Mouse (Mus musculus): ENCODE results near the gene Grin2c.

Grin2c gene

DNA sequence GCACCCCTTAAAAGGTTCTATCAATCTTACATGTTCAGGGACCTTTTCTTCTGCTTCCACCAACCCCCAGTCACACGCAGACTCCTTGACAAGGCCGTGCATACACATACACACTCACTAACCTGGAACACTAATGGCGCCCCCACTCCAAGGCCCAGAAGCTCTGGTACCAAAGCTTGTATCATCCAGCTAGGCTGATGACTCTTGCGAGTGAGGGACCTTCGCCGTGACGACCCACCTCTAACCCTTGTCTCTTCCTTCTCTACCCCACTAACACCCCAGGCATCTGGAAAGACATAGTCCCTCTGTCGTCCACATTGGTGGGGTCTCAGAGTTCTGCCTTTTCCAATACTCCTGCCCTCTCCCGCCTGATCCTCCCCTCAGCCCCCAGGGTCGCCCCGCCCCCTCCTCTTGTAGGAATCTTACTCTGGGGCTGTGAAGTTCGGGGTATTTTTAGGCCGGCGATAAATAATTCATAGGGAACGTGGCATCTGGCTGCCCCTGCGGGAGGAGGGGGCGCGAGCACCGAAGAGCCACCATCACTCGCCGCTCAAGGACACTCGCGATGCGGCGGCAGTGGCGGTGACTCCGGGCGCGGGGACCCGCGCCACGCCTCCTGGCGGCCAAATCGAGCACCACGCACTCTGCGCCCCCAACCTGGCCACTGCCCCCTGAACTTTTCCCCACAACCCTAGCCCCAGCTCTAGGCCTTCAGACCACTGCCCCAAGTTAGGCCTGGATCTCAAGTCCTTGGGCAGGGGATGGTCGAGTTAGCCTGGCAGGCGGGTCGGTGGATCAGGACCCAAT lies 2.0 kb downstream of the Grin2c start:
- DNase-seq (ENCODE audit: low spot score in 2 of 2) = no peak

DNA sequence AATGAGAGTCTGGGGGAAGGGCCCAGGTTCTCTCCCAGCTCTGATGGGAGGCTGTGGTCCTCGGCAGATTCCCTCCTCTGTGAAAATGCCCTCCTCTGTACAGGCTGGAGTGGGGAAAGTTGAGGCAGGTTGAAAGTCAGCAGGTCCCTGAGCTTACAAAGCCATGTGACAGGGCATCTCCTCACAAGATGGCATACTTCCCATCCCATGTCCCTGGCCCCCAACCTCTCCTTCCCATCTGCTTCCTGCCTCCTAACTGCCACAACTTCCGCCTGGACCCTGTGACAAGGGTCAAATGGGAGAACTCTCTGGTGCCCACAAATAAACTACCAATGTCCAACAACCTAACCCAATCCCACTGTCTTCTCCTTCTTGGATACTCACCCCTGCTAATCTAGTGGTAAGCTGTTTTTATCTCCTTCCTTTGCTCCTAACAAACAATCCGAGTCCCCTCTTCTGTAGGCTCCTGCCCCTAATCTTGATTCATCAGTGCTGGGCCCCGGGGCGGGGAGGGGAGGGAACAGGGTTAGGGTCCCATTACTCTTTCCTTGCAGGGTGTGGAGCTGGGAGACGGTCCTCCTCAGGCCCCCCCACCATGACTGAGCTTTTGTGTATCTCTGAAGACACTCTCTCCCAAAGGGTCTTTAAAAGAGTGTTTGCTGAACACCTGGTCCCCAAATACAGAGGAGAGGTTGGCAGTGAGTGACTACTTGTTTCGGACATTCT lies 2.7 kb downstream of the Grin2c start:
- DNase-seq (ENCODE audit: low spot score in 2 of 2) = no peak

DNA sequence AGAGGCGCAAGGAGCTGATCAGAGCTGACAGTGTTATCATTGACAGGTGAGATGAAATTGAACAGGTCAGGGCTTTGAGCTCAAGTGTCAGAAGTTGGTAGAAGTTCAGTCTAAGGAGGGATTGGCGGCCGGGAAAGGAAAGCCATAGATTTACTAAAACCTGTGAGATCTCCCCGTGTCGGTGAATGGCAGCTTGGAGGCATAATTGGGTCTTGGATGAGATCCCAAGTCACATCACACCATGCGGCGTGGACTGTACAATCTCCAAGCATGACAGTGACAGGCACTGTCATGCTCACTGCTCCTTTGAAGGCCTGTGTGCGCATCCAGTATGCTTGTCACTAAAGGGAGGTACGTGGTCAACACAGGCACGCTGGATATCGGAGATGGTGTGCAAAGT lies 4.1 kb downstream of the Grin2c start:
- DNase-seq (ENCODE audit: low spot score in 2 of 2) = no peak

DNA sequence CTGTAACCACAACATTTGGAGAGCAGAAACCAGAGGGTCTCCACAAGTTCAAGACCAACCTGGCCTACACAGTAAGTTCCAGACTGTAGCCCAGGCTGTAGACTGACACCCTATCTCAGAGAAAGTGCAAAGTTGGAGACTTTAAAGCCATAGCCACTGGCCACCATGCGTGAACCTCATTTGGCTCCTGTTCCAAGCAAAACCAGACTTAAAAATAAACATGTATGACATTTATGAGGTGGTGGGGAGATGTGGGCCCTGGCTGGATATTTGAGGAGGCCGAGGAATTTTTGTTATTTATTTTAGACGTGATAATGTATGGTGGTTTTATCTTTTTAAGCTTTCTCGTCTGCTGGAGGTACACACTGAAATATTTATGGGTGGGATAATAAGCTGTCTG lies 7.9 kb downstream of the Grin2c start:
- no peak for DNase-seq (ENCODE audit: low spot score in 2 of 2)

DNA sequence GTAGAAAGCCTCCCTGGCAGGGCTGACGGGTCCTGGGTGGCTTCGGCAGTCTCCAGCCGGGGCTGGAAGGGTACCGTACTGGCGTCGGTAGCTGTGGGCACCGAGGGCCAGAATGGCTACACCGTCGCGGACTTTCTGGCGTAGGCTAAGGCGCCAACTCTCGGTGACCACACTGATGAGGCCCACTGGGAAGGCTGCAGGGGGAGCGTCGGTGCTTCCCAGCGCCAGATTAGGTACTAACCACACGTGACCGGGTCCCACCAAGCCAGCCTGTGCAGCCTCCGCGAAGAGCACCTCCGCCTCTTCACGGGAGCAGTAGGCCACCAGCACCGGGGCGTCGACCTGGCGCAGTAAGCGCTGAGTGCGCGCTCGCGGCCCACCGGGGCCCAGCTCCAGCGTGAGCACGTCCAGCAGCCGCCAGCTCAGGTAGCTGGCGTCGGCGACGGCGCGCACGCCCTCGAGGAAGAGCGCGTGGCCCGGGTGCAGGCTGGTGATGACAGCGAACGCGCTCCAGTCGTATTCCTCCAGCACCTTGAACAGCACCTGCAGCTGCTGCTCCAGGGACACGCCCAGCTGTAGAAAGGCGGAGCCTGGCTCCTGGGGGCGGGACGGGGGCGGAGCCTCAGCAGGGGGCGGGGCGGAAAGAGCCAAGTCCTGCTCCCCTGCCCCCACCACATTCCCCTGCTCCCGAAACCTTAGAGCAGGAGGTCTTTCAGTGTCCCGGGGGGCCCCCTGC lies 9.1 kb downstream of the Grin2c start:
- DNase-seq (ENCODE audit: low spot score in 2 of 2) = no peak

DNA sequence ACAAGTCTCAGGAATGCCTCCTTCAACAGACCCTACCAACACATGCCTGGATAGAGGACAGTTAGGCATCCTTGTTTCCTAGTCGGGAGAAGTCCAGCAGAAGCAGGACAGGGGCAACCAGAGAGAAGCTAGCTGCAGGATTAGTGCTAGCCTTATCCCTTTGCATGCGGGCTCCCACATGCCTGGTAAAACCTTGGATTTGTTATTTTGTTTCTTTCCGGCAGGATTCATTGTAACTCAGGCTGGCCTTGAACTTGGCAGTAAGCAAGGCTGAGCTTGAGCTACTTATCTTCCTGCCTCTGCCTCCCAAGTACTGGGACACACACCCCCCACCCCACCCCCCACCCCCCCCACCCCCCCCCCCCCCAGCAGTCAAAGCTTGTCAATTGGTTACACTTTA lies 15.8 kb downstream of the Grin2c start:
- no peak for DNase-seq (ENCODE audit: low spot score in 2 of 2)

DNA sequence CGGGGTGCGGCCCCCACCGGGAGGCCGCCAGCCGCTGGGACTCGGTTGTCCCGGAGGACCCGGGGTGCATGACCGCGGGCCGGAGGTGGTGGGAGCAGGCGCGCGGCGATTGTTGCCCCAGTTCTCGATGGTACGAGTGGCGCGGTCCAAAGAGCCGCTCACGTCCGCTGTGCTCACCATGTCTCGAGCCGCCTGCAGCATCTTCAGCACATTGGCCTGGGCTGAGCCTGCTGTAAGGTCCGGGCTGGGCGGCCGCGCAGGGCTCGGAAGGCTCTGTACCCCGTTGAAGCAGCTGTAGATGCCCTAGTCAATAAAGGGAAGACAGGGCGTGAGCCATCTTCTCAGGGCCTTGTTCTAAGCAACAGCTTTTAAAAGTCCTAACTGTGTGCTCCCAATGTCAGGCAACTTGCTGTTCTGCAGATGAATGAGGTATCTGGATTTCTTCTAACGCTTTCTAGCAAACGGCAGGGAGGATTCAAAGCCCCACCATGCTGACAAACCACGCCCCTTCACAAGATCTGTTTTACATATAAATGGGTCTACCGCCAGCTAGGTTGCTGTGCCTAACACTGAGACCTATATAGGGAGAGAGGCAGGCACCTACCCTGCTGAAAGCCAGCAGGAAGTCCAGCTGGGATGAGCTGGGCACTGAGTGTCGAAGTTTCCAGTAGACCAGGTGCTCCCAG lies 16.5 kb downstream of the Grin2c start:
- DNase-seq (ENCODE audit: low spot score in 2 of 2) = no peak

DNA sequence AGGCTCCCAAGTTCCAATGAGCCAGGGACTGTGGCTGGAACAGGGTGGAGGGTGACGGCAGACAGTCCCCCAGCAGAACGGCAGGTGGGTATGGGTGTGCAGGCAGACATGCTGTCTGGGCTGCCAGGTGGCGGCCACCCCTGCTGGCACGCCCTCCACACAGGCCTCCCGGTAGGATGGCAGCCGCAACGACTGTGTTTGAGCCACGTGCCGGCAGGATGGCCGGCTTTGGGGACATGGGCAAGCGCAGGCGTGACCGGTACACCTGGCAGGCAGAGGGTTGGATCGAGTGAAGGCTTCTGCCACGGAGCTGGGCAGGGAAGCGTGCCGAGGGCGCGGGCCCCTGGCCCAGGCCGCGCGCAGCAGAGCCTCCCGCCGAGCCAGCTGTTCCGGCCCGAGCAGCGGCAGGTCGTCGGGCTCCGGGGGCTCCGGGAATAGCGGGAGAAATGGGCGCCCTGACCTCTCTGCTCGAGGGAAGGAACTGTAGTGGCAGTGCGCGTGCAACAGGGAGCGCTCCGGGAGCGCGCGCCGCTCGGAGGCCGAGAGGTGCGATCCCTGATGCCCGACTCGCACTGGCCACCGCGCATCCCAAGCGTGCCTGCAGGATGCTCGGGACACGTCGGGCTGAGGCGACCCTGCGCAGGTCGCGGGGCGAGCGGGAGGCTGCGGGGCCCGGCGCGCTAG lies 17.2 kb downstream of the Grin2c start:
- DNase-seq (ENCODE audit: low spot score in 2 of 2) = no peak

DNA sequence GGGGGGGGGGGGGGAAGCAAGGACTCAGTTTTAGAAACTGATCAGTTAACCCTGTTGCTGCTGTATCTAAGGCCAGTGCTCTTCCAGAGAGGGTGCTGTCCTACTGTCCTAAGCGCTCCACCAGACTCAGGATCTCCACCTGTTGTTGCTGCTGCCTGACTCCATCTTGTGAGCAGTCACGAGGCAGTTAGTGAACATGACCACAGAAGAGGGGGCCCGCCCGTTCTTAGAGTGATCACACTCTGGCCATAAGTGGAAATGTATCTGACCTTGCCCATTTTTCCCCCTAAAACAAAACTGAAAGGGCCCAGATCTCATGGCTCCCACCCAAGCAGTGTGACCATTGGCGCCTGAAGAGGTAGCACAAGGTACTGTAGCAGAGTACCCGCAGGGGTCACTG lies 19.1 kb downstream of the Grin2c start:
- no peak for DNase-seq (ENCODE audit: low spot score in 2 of 2)

DNA sequence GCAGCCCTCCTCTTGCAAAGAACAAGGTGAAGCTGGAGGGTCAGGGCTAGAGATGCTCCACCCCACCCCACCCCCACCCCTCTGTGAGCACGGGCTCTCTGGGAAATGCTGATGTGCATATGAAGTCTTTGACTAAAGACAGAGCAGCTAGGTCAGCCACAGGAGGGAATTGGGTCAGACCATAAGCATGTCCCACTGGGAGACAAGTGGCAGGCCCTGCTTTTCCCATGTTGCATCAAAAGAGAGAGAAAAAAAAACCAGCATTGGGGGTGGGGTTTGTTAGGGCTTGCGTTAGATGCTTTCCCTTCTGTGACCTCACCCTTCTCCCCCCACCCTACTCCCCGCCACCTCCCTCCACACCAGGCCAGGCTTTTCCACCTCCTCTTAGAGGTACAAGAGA lies 19.8 kb downstream of the Grin2c start:
- DNase-seq (ENCODE audit: low spot score in 2 of 2) = no peak

DNA sequence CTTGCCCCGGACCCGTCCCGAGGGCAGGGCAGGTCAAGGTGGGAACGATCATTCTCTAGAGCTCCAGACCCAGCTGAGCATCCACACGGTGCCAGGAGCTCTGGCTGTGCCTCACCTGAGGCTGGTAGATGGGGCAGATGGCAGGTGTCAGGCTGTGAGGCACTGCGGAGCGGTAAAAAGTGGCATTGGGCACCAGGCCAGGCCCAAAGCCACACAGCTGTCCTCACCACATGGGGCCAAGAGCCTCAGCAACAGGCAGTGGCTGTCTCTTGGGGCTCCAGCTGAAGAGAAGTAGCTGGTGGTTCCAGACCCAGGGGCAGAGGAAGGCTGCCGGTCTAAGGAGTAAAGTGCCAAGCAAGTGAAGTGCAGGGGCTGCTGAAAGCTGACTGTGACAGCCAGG lies 20.7 kb downstream of the Grin2c start:
- DNase-seq (ENCODE audit: low spot score in 2 of 2) = no peak

DNA sequence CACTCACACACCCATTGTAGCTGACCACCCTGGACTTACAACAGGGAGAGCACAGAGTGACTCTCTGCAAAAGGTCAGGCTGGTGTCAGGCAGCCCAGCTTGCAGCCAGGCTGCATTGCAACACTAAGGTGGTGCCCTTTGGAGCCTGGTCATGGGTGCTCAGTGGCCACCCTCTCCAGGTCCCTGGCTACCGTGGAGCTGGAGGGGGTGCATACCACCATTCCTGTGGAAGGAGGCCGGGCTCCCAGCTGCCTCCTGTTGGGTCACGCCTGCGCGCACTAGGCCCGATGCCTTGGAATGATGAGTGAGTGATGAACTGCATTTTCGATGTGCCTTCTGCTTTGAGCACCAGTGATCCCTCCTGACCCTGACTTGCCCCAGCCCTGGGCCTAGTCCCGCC lies 22.2 kb downstream of the Grin2c start:
- DNase-seq (ENCODE audit: low spot score in 2 of 2) = no peak

DNA sequence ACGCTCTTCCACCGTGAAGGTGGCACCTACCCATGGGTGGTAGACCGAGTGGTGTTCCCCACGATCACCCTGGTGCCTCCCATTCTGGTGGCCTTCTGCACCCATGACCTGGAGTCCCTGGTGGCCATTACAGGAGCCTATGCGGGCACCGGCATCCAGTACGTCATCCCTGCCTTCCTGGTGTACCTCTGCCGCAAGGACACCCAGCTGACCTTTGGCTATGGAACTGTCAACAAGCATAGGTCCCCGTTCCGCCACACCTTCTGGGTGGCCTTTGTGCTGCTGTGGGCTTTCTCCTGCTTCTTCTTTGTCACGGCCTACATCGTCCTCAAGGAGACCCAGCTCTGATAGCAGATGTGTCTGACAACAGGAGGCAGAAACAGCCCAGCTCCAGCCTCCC lies 23.3 kb downstream of the Grin2c start:
- DNase-seq (ENCODE audit: low spot score in 2 of 2) = no peak

DNA sequence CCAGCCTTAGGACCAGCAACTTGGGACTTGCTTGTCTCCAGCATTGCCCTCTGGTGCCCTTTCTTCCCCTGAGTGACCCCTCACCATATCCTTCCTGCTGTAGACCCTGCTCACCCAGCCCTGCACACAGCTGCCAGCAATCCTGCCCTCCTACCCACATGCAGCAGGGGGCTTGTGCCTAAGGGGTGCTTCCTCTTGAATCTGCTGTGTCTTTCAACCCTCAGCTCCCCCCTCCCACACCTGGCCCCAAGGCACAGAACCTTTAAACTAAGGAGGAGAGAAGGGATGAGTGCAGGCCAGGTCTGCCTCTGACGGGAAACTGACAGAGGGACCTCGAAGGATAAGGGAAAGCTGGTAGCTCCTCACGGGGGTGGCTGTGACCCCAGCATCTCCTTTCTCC lies 24.3 kb downstream of the Grin2c start:
- no peak for DNase-seq (ENCODE audit: low spot score in 2 of 2)

DNA sequence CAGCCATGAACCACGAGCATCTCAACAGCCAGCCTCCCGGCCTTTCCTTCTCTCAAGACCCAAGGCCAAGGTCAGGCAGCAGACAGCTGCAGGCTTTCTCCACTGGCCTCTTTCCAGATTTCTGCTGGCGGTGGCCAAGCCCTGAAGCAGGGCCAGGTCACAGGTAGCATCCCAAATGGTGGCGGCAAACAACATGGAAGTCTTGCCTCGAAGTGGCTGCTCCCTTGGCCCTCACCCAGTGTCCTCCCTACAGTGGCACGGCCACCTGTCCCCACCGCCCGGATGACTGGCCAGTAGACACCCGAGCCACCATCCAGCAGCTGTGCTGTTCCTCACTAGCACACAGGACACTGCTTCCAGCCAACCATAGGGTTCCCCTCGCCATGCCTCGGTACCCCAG lies 25.6 kb downstream of the Grin2c start:
- no peak for DNase-seq (ENCODE audit: low spot score in 2 of 2)

DNA sequence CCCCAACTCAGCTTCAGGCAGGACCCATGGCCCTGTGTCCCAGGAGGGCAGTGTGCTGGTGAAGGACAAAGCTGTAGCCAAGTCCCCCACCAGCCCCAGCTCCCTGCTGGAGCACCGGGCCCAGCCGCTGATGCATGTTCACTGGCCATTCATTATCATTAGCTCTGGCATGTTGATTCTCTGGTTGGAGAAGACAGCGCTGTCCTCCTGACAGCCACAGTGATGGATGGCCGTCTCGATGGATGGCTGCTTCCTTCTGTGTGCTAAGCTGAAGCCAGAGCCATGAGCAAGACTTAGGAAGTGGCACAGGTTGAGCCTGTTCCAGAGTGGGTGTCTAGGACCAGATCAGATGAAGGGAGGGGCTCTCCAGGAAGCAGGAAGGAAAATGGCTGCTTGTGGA lies 30.5 kb downstream of the Grin2c start:
- no peak for DNase-seq (ENCODE audit: low spot score in 2 of 2)

DNA sequence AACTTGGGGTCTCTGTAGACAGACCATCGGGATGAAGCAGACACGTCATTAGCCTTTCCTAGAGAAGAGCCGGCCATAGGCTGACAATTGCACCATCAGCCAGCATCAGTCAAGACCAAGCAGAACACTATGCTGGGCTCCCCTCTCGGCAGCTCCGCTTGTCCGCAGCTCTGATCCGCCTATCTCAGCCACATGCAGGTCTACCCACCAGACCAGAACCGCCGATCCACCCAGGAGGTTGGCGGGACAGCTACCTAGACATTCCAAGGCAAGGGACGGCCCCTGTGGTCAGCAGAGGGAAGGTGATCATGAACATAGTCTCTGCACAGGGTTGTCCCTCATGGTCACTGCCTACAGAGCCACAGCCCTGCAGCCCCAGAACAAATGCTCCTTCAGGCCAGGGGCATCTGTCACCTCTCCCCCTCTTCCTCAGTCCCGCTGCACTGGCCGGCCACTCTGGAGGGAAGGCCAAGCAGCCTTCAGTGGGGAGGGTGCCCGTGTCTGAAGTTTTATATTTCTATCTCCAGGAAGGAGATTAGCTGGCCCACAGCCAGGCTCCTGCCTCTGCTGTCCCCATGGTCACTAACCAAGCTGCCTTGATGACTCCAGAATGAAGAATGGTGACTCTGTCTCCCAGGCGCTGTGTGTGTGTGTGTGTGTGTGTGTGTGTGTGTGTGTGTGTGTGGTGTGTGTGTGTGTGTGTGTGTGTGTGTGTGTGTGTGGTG lies 32.6 kb downstream of the Grin2c start:
- no peak for DNase-seq (ENCODE audit: low spot score in 2 of 2)

DNA sequence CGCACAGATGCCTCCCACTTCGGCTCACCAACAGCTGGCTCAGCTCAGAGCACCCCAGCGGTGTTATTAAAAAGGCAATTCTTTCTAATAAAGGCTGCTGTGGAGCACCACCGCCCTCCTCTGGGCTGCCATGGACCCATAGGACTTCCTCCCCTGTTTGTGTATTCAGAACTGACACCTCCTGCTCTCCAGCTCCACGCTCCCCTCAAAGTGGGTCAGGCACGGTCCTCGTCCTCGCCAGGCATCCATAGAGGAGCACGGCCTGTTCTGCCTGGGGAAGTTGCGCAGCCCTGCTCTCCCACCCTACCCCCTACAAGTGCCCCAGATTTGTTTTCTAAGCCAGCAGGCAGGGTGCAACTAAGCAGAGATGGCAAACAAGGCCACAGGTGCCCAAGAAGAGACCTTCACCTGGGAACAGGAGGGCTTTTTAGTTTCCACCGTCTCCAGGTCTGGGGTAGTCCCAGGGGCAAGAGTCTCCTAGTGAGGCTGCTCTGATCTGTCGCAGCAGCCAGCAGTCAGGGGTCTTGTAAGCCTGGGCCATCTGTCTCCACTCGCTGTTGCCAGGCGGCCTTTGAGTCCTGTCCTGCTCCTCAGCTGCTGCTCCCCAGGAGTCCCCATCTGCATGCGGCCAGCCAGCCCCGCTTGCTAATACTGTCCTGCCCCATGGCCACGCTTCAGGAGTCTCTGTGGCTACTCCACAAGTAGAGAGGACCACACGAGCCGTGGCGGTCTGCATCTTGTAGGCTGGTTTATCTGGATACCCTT lies 33.3 kb downstream of the Grin2c start:
- no peak for DNase-seq (ENCODE audit: low spot score in 2 of 2)

DNA sequence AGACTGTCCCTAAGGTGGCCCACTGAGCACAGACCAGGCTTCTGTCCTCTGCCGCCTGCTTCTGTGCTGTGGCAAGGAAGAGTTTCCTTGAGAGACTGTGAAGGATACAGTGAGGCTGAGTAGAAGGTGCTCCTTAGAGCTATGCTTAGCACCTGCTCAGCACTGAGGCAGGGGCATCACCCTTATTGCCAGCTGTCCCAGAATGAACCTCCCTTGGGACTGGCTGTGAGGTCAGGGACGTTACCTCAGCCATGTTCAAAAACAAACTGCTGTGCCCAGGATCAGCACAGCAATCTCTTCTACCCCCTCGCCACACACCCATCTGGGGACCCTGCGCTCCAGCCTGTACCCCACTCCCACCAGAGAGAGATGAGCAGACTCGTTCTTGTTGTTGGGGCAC lies 34.2 kb downstream of the Grin2c start:
- no peak for DNase-seq (ENCODE audit: low spot score in 2 of 2)

DNA sequence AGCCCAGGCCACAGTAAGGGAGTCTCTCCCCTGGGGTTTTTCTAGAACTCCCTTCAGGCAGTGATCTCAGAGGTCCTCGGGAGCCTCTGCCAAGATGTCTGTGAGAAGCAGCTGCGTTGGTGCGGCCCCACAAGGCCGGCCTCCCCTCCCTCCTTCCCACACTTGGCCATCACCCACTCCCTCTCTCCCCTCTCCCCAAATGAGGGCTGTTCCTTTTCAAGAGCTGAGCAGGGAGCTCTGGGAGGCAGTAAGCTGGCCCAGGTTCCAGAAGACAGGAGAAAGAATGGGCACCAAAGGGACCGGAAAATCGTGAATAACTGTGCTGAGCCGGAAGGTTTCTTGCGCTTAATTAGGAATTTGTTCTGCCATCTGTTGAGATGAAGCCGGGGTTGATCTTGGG lies 35.1 kb downstream of the Grin2c start:
- no peak for DNase-seq (ENCODE audit: low spot score in 2 of 2)
